Mouse (Mus musculus): Measurements from ENCODE around the gene Lhfp.
"Not testable (repeated sequence)": the region's sequence is repeated elsewhere in the genome, so short reads cannot be mapped to it uniquely, and the experiment has no call there.

The Lhfp gene

GRCm38 (mm10) chr3:53253223-53253832, 212.0 kb downstream of the Lhfp start:
- DNase-seq (ENCODE audit: low read depth, low spot score), result no peak

DNA sequence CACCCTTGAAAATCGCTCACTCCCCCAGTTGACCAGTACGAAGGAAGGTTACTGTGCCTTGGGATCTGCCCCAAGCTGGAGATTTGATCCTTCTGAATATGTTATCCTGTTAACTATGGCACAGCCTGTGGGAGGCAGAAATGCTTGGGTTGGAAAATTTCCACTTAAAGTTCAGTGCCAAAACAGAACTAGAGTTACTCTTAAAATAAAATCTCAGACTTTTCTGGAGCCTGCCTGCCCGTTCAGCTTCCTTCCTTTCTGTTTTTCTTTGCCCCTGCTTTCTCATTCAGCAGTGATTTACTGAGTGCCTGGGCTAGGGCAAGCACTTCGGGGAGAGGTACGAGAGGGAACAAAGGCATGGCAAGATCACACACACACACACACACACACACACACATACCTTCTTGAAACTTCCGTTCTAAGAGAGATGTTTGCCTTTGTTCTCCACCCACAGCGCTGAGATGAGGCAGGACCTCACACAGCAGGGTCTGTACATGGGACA, 217.4 kb downstream of the Lhfp start:
- DNase-seq (ENCODE audit: low read depth, low spot score), result no peak

- no peak for DNase-seq (ENCODE audit: low read depth, low spot score)
These were observed 224.8 kb downstream of the Lhfp start for GRCm38 (mm10) chr3:53266116-53266515.

GRCm38 (mm10) chr3:53267046-53267445, 225.7 kb downstream of the Lhfp start:
- DNase-seq (ENCODE audit: low read depth, low spot score), result no peak

DNA sequence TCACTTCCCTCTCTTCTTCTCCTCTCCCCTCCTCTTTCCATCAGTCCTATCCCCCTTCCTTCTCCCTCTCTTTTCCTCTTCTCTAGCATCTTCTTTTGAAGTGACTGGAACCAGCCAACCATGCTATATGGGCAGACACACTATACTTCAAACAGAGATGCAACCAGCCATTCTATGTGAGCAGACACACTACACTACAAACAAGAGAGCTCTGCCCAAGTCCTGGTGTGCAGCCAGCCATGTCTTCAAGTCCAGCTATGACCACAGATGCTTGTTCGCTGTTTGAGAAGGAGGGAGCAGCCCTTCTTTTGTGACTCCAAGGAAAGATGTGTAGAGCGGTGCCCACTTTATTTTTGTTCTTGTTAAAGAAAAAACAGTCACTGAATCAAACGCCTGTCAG, 231.9 kb downstream of the Lhfp start:
- DNase-seq (ENCODE audit: low read depth, low spot score), result no peak

DNA sequence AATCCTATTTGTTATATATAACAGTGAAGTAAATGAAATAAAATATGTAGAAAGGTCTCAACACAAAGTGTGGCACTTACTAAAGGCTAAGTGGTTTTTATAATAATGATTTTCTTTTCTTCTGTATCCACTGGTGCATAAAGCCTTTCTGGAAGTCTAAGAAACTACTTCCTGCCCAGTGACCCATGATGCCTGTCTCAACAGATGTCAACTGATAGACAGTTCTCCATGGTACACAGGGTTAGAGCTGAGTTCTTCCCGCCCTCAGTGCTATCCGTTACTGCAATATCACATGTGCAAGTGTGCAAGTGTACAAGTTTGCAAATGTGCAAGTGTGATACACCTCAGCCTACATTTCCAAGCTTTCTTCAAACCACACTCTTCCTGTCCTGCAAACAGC, 236.7 kb downstream of the Lhfp start:
- DNase-seq (ENCODE audit: low read depth, low spot score), result no peak

DNA sequence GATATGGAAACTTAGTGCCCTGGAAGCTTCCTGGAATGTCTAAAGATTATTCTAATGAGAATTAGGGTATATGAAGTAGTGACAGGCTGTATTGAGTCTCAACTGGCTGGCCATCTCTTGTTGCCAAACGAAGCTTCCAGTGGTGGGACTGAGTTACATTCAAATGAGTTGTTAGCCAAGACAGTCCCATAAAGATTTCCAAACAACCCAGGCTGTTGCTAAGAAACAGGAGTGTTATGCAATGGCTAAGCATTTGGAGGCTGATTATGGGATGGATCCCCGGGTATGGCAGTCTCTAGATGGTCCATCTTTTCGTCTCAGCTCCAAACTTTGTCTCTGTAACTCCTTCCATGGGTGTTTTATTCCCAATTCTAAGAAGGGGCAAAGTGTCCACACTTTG, 240.7 kb downstream of the Lhfp start:
- DNase-seq (ENCODE audit: low read depth, low spot score), result not testable (repeated sequence)

DNA sequence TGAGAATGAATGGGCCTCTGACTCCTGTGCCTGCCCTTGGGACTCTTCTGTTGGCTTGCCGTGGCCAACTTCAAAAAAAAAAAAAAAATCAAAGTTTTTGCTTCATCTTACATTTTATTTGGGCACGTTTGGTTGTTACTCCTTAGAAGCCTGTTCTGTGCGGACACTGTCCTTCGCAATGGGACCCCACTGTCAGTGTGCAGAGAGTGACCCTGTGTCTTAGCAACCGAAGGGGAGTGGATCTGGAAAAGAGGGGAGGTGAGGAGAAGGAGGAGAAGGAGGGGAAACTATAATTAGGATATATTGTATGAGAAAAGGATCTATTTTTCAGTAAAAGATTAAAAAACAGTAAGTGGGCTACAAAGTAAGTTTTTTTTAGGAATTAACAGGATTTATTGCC, 242.7 kb downstream of the Lhfp start:
- no peak for DNase-seq (ENCODE audit: low read depth, low spot score)

DNA sequence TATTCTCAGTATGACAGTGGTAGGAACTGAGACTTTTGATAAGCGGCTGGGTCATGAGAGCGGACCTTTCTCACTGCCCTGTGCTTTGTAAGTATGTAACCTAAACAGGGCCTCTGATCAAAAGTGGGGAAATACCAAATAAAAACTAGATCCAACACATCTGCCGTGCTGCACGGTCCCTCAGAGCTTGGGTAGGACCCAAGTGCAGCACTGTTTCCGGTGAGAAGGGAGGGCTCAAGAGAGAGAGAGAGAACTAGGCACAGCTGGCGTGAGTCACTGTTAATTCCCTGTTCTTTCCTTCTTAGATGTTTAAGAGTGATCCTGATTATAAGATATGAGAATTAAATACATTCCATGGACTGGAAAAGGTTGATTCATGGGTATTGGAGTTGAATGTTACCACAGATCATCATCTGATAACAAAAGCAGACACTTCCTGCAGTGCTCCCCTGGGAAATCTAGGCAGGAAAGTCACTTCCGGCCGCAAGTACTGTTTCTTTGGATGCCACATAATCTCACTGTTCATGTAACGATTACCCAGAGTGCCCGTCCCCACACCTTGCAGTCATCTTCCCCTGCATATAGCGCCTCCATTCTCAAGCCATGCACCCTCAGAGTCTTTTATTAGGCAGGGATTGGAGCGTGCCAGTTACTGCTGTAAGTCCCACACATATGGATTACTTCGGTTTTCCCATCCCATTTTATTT, 243.3 kb downstream of the Lhfp start:
- DNase-seq (ENCODE audit: low read depth, low spot score), result no peak

GRCm38 (mm10) chr3:53288662-53289061, 247.3 kb downstream of the Lhfp start:
- no peak for DNase-seq (ENCODE audit: low read depth, low spot score)

- no peak for DNase-seq (ENCODE audit: low read depth, low spot score)
These were observed 248.4 kb downstream of the Lhfp start for GRCm38 (mm10) chr3:53289589-53290219.

- DNase-seq (ENCODE audit: low read depth, low spot score), result no peak
These were observed 249.9 kb downstream of the Lhfp start for GRCm38 (mm10) chr3:53291185-53291584.

GRCm38 (mm10) chr3:53291945-53292344, 250.6 kb downstream of the Lhfp start:
- DNase-seq (ENCODE audit: low read depth, low spot score), result no peak

DNA sequence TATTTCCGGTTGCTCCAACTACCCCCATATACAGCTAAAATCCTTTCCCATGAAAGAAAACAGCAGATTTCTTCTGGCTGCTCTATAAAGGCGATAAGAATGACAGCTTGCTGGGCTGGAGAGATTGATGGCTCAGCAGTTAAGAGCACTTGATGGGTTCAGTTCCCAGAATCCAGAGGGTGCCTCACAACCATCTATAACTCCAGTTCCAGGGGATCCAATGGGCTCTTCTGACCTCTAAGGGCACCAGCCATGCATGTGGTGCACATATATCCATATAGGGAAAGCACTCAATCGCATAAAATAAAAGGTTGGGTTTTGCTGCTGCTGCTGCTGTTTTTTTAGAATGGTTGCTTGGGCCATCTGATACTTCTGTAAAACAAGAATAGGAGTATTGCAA, 251.1 kb downstream of the Lhfp start:
- no peak for DNase-seq (ENCODE audit: low read depth, low spot score)

GRCm38 (mm10) chr3:53292979-53293378, 251.7 kb downstream of the Lhfp start:
- no peak for DNase-seq (ENCODE audit: low read depth, low spot score)

DNA sequence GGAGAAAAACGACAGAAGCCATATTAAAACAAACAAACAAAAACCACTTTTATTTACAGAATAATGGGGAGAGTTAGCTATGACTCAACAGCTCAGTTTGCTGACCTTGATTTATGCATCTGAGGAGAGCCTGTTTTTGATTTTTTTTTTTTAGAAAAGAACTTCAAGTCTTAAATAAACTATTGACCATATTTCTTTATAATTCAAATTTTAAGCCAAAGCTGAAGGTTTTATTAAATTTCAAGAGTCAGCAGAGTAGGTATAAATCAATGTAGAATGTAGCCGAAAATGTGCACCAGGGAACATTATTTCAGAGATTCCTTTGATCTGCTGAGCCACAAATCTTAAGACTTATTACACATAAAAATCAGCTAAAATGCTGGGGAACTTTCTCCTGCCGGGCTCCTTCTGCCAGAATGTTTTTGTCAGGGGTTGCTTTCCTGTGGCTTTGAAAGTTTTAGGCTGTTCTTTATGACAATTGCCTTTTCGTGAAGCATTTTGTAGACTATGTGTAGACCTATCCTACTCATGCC, 252.6 kb downstream of the Lhfp start:
- no peak for DNase-seq (ENCODE audit: low read depth, low spot score)

GRCm38 (mm10) chr3:53294855-53295254, 253.5 kb downstream of the Lhfp start:
- DNase-seq (ENCODE audit: low read depth, low spot score), result no peak

DNA sequence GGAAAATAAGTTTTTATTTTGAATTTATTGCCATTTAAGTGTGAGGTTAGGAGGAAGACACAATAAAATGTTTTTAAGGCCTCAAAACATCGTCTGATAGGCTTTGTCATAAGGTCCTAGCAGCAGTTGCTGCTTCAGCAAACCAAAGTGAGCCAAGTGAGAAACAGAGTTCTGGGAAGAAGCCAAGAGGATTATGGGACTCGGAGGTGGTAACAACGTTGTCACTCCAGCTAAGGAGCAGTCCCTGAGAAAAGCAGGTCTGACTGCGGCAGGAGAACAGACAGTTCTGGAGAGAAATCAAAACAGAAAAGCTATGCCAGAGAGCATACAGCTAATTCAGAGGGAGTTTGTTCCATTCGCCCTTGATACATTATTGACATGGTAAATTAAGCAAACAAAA, 260.5 kb downstream of the Lhfp start:
- no peak for DNase-seq (ENCODE audit: low read depth, low spot score)

GRCm38 (mm10) chr3:53304123-53304900, 263.0 kb downstream of the Lhfp start:
- no peak for DNase-seq (ENCODE audit: low read depth, low spot score)

DNA sequence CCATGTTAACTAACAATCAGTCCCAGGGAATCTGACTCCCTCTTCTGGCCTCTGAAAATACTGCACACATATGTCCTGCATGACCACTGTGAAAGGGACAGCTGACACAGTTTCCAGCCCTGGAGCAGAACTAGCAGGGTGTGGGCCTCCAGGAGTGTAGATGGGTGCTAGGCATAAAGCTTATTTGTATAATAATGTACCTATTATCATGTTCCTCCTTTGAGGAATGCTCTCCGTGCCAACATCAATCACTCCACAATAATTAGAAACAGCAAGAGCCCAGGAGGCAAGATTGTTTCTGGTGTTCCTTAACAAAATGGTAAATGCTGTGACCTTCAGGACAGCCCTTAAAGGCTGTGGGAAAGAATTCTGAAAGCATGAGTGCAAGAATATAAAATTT, 264.5 kb downstream of the Lhfp start:
- no peak for DNase-seq (ENCODE audit: low read depth, low spot score)

- DNase-seq (ENCODE audit: low read depth, low spot score), result no peak
These were observed 267.3 kb downstream of the Lhfp start for GRCm38 (mm10) chr3:53308649-53309048.

DNA sequence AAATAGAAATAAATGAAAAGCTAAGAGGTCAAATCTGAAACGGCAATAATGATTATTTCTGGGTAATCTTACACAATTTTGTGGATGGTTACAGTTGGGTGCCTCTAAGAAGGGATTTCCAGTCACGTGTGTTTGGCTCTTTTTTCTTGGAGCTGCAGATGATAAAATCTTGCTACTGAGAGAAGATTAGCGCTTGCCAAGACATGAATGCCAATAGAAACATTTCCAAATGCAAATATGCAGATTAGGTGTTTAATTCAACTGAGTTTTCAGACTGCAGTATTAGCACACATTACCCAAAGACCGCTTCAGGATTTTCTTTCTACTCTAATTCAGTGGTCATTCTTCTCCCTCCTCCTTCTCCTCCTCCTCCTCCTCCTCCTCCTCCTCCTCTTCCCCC, 268.8 kb downstream of the Lhfp start:
- DNase-seq (ENCODE audit: low read depth, low spot score), result no peak
